Comparison of ENCODE assay signal across 14 mouse cellular contexts in genomic region chr5:103305716-103306447, GRCm38 (mm10).
DNase-seq lines count a peak whose midpoint lies in the region; ATAC-seq and TF ChIP-seq lines count a peak whose summit lies in the region.
"Had no signal": no experiment of that assay in that cellular context is flagged by ENCODE, and none has a peak within 500 bp of the region (broad histone marks: within the 10 kb centered on the region; RNA-seq: fewer than 3 reads in every experiment).

No protein-coding gene starts in this region.

- H3K27ac ChIP-seq in forebrain, embryonic 15.5 days (replicated peaks) = no peak overlapping the region
- no peak overlapping the region for H3K27ac ChIP-seq in forebrain, embryonic 12.5 days
- no peak overlapping the region for H3K27ac ChIP-seq in lung, postnatal 0 days (ENCODE audit: low read length)
- H3K27ac ChIP-seq: embryonic facial prominence, embryonic 13.5 days; heart, embryonic 13.5 days; lung, embryonic 15.5 days had no signal

- TF ChIP-seq CTCF in lung, postnatal 0 days (IDR thresholded peaks at IDR 0.05) = no peak

- H3K9ac ChIP-seq in forebrain, embryonic 15.5 days (replicated peaks) = no peak overlapping the region
- H3K9ac ChIP-seq in forebrain, embryonic 12.5 days = no peak overlapping the region
- H3K9ac ChIP-seq in lung, postnatal 0 days (replicated peaks; ENCODE audit: low read depth) = no peak overlapping the region
- H3K9ac ChIP-seq: embryonic facial prominence, embryonic 13.5 days; heart, embryonic 13.5 days; lung, embryonic 15.5 days had no signal

- no peaks in the 10 kb centered on the region for H3K36me3 ChIP-seq in forebrain, embryonic 15.5 days
- no peaks in the 10 kb centered on the region for H3K36me3 ChIP-seq in forebrain, embryonic 12.5 days (replicated peaks)
- no peaks in the 10 kb centered on the region for H3K36me3 ChIP-seq in lung, postnatal 0 days (ENCODE audit: insufficient read depth, low read length)
- H3K36me3 ChIP-seq: embryonic facial prominence, embryonic 13.5 days; heart, embryonic 13.5 days; lung, embryonic 15.5 days had no signal

- no peak overlapping the region for H3K4me3 ChIP-seq in forebrain, embryonic 15.5 days
- no peak overlapping the region for H3K4me3 ChIP-seq in forebrain, embryonic 12.5 days (replicated peaks)
- H3K4me3 ChIP-seq in lung, postnatal 0 days (ENCODE audit: low read depth, low read length) = no peak overlapping the region
- H3K4me3 ChIP-seq: embryonic facial prominence, embryonic 13.5 days; heart, embryonic 13.5 days; lung, embryonic 15.5 days had no signal

- ATAC-seq in forebrain, embryonic 15.5 days (replicated peaks) = peak; percentile 89
- ATAC-seq in forebrain, embryonic 12.5 days (ENCODE audit: low FRiP score) = no peak; the same call in 1 of the 2 replicates
- peak; percentile 50; the same call in 1 of the 2 replicates for ATAC-seq in lung, postnatal 0 days
- ATAC-seq in inflammation-experienced regulatory T-cells, adult 6 months = no peak
- ATAC-seq: activated CD4-positive, CD25-positive, alpha-beta regulatory T cell, adult 4 months had no signal

- peak; percentile 29 for DNase-seq in lung, postnatal 0 days (ENCODE audit: low spot score)
- DNase-seq in lung, postnatal 36 days = no peak
- peak; percentile 33 for DNase-seq in brain, adult 2 months (ENCODE audit: low read depth, low spot score)
- DNase-seq in layer of hippocampus, adult 11-12 months (ENCODE audit: low spot score) = peak; percentile 31
- DNase-seq in thymus, postnatal 4 days = no peak
- DNase-seq: cerebellum, adult 9-11 months; kidney, postnatal 10 days had no signal

- H3K4me2 ChIP-seq in forebrain, embryonic 15.5 days (replicated peaks) = no peak overlapping the region
- H3K4me2 ChIP-seq in forebrain, embryonic 12.5 days = no peak overlapping the region
- H3K4me2 ChIP-seq in lung, postnatal 0 days (replicated peaks; ENCODE audit: low read depth, low read length) = no peak overlapping the region
- H3K4me2 ChIP-seq: embryonic facial prominence, embryonic 13.5 days; heart, embryonic 13.5 days; lung, embryonic 15.5 days had no signal

- WGBS in forebrain, embryonic 15.5 days = 57% methylated on average over 11 of the region's 11 CpGs
- WGBS in forebrain, embryonic 12.5 days = 77% methylated on average over 11 of the region's 11 CpGs
- WGBS in lung, postnatal 0 days = 61% methylated on average over 11 of the region's 11 CpGs

- TF ChIP-seq EP300 in lung, postnatal 0 days (IDR thresholded peaks at IDR 0.05) = no peak

- no peaks in the 10 kb centered on the region for H3K4me1 ChIP-seq in forebrain, embryonic 15.5 days
- H3K4me1 ChIP-seq in forebrain, embryonic 12.5 days = peaks cover 12% of the 10 kb centered on the region
- H3K4me1 ChIP-seq in lung, postnatal 0 days (ENCODE audit: insufficient read depth, low read depth, low read length) = no peaks in the 10 kb centered on the region
- H3K4me1 ChIP-seq: embryonic facial prominence, embryonic 13.5 days; heart, embryonic 13.5 days; lung, embryonic 15.5 days had no signal

- H3K27me3 ChIP-seq in forebrain, embryonic 15.5 days = no peaks in the 10 kb centered on the region
- H3K27me3 ChIP-seq in forebrain, embryonic 12.5 days = no peaks in the 10 kb centered on the region
- no peaks in the 10 kb centered on the region for H3K27me3 ChIP-seq in lung, postnatal 0 days (replicated peaks; ENCODE audit: insufficient read depth, low read length)
- H3K27me3 ChIP-seq: embryonic facial prominence, embryonic 13.5 days; heart, embryonic 13.5 days; lung, embryonic 15.5 days had no signal

- no peaks in the 10 kb centered on the region for H3K9me3 ChIP-seq in forebrain, embryonic 15.5 days
- no peaks in the 10 kb centered on the region for H3K9me3 ChIP-seq in forebrain, embryonic 12.5 days
- no peaks in the 10 kb centered on the region for H3K9me3 ChIP-seq in lung, postnatal 0 days (ENCODE audit: low read length)
- H3K9me3 ChIP-seq: embryonic facial prominence, embryonic 13.5 days; heart, embryonic 13.5 days; lung, embryonic 15.5 days had no signal

Comparison
In these comparisons a context has a peak if more than half of its experiments do, and no peak if none do; other contexts are left out.
1. ATAC-seq: peak in forebrain, embryonic 15.5 days (single experiment) and lung, postnatal 0 days (single experiment); none in forebrain, embryonic 12.5 days (single experiment) and inflammation-experienced regulatory T-cells, adult 6 months (single experiment).
2. DNase-seq: peak in lung, postnatal 0 days (single experiment), brain, adult 2 months (single experiment) and layer of hippocampus, adult 11-12 months (single experiment); none in lung, postnatal 36 days (single experiment) and thymus, postnatal 4 days (single experiment).